Mouse (Mus musculus) megakaryocyte, embryonic 14.5 days (primary cell): ENCODE results near the gene Chchd5. TPM values are rescaled to one million over a fixed set of nuclear protein-coding genes. Genes with fewer than 3 reads are reported as not detected.
A peak's percentile ranks its signal among the peaks of the same experiment; 100 is the strongest.

ENCODE experiments used
- H3K27me3 ChIP-seq: replicated peaks from 2 replicates; pipeline ENCODE3; 2012; ENCODE audit warnings: inconsistent platforms
- H3K36me3 ChIP-seq: replicated peaks from 2 replicates; pipeline ENCODE3; 2012; ENCODE audit warnings: low read length, inconsistent platforms, mixed read lengths
- H3K4me1 ChIP-seq: 2 replicates; pipeline ENCODE4 v1.6.1; 2012; ENCODE audit warnings: inconsistent platforms
- H3K4me3 ChIP-seq: replicated peaks from 2 replicates; pipeline ENCODE3; 2012; ENCODE audit warnings: moderate library complexity, mild to moderate bottlenecking, inconsistent platforms
- H3K9me3 ChIP-seq: 2 replicates; pipeline ENCODE4 v1.6.1; 2012; ENCODE audit warnings: inconsistent platforms
- FLI1 ChIP-seq: IDR thresholded peaks from 2 replicates; pipeline ENCODE4 v1.6.1; 2012; ENCODE audit warnings: low read length, inconsistent platforms, mixed read lengths
- GATA1 ChIP-seq: IDR thresholded peaks from 3 replicates; pipeline ENCODE4 v1.6.1; 2012; ENCODE audit warnings: mixed read lengths, low read length, inconsistent platforms, borderline replicate concordance
- polyA plus RNA-seq: library from polyadenylated mRNA; stranded (reverse); fragments of >175 nt; gene quantifications from 2 replicates; pipeline ENCODE4 v1.2.3, GENCODE M21; 2012; ENCODE audit warnings: low replicate concordance; ENCODE audit not compliant: insufficient read depth

Chchd5 gene
- polyA plus RNA-seq, 1 experiment: 19.5 TPM

DNA sequence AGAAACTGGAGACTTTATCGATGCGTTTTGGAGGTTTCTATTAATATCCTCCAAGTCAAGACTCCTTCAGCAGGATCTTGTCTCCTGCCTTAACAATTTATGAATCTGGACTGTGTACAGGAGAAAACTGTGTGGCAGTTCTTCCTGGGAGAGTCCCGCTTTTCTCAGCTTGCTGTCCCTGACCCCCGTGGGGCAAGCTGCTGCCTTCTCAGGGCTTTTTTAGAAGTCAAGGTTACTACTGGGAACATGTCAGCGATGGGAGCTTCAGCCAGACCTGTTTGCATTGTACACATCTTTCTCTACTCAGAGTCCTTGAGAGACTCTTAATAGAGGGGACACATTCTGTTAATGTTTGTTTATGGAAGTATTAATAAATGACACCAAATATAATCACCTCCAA lies 20.9 kb downstream of the Chchd5 start:
- Histone ChIP-seq H3K4me1 (peaks cover 7% of the 10 kb centered on the region), H3K27me3 (no peaks in the 10 kb centered on the region), H3K9me3 (peaks cover 15% of the 10 kb centered on the region), H3K4me3 (no peak overlapping the region), H3K36me3 (no peaks in the 10 kb centered on the region)
- no peak for TF ChIP-seq GATA1
- no peak for TF ChIP-seq FLI1

DNA sequence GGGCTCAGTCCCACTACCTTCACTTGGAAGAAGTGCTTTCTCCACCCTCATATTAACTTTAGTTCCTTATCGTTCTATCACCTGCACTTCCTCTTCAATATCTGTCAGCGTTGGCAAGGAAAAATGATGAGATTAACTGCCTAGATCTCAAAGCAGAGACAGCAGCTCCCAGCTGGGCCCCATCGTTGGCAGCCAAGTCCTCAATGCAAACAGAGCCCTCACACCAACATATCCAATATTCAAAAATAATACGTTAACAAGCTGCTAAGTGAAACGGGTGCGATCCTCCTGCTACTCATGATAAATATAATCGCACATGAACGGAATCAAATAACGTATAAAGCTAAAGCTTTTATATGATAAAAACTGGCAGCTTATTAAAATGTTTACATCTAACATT lies 21.6 kb downstream of the Chchd5 start:
- Histone ChIP-seq H3K4me1 (peaks cover 11% of the 10 kb centered on the region), H3K9me3 (peaks cover 15% of the 10 kb centered on the region), H3K27me3 (no peaks in the 10 kb centered on the region), H3K4me3 (no peak overlapping the region), H3K36me3 (no peaks in the 10 kb centered on the region)
- TF ChIP-seq FLI1: no peak

DNA sequence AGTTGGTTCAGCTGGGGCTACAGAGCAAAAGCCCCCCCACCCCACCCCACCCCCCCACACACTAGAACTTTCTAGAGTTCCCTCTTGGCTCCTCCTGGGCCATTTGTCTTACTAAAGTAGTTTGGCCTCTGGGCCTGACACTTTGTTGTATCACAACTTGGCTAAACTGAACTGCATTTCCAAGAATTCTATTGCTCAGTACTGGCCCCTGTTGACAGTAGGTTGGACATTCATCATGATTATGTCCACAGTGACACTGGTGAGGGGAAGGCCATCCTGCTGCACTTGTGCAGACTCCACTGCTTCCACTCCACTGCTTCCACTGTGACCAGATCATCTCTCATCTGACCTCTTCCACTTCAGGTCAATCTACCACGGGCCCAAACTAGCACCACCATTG lies 23.3 kb downstream of the Chchd5 start:
- H3K4me3 ChIP-seq: peak overlapping the region; percentile 46
- H3K9me3 ChIP-seq: peaks cover 6% of the 10 kb centered on the region
- no peaks in the 10 kb centered on the region for H3K36me3 ChIP-seq
- no peak for TF ChIP-seq GATA1
- TF ChIP-seq FLI1: no peak
- H3K4me1 ChIP-seq: peaks cover 19% of the 10 kb centered on the region
- no peaks in the 10 kb centered on the region for H3K27me3 ChIP-seq

DNA sequence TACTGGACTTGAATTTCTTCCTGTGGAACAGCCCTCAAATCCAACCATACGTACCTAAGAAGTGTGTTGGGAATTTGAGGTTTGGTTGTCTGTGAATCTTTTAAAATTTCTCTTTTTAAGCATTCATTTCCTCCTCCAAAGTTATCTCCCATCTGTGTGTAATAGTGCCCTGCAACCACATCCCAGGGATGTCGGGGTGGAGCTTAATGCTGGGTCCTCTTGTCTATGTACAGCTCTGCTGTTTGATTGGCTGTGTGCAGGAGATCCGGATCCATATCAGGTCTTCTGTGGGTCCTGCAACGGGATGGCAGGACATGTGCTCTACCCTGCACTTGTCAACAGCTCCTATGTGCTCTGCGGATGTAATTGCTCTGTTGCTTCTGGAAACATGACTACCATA lies 35.3 kb downstream of the Chchd5 start:
- no peaks in the 10 kb centered on the region for H3K36me3 ChIP-seq
- TF ChIP-seq GATA1 (no peak), FLI1 (no peak)
- H3K27me3 ChIP-seq: peaks cover 10% of the 10 kb centered on the region
- no peaks in the 10 kb centered on the region for H3K9me3 ChIP-seq
- peak overlapping the region; percentile 9 for H3K4me3 ChIP-seq
- peaks cover 47% of the 10 kb centered on the region for H3K4me1 ChIP-seq

DNA sequence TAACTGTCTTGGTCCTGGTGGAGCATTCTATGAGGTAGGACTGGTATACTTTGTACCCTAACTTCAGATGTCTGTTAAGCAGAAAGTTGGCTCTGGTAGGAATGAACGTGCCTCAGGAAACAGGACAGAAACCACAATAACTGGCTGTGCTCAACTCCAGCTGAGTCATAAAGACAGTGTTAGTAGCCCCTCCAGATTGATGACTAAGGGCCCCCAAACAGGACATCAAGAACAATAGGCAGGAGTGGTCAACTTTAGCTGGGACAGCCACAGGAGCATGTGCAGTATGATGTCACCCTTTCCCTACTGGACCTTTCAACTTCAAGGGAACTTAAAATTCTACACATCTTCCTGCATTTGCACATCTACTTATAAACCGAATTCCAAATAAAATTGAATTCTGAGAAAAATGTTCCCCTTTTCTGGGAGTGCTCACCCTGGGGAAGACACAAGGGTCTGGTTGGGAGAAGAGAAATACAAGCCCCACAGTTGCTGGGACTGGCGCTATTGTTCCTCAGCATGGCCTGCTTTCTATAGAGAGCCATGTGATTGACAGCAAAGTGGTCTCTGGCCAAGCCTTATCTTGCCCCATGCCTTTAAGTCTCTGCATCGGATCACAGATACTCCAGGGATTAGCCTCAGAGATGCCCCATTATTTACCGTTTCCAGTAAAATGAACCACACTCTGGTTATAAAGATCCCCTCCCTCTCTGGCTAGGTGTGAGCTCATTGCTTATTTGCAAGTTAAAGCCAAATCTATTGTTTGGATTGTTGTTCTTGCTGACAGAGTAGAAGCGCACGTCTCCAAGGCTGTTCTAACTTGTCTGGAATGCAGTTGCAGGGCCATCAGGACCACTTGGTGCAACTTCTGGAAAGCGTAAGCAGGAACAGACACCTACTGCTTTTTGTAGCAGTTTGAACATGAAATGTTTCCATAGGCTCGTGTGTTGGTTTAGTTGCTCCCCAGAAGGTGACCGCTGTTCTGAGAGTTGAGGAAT lies 37.3 kb downstream of the Chchd5 start:
- Histone ChIP-seq H3K27me3 (peaks cover 3% of the 10 kb centered on the region), H3K9me3 (no peaks in the 10 kb centered on the region), H3K4me1 (peaks cover 50% of the 10 kb centered on the region), H3K36me3 (no peaks in the 10 kb centered on the region), H3K4me3 (no peak overlapping the region)
- TF ChIP-seq FLI1 (no peak), GATA1 (no peak)

DNA sequence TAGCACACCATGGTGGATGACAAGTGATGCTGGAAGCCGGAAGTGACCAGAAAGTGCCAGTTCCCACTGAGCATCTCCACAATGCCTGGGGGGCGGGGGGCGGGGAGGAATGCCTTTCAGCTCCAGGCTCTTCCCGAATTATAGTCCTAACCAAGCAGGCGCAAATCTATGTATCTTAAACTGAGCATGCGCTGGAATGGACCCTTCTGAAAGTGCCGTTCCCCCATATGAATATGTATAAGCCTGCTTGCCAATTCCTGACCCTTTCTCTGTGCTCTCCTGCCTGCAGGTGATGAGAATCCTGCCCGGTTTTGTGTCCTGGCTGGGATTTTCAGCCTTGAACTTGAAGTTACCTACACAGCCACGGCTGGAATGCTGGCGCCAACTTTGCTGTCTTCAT lies 43.9 kb downstream of the Chchd5 start:
- H3K27me3 ChIP-seq: no peaks in the 10 kb centered on the region
- H3K9me3 ChIP-seq: no peaks in the 10 kb centered on the region
- peaks cover 53% of the 10 kb centered on the region for H3K4me1 ChIP-seq
- H3K36me3 ChIP-seq: no peaks in the 10 kb centered on the region
- H3K4me3 ChIP-seq: no peak overlapping the region
- no peak for TF ChIP-seq GATA1
- TF ChIP-seq FLI1: no peak

DNA sequence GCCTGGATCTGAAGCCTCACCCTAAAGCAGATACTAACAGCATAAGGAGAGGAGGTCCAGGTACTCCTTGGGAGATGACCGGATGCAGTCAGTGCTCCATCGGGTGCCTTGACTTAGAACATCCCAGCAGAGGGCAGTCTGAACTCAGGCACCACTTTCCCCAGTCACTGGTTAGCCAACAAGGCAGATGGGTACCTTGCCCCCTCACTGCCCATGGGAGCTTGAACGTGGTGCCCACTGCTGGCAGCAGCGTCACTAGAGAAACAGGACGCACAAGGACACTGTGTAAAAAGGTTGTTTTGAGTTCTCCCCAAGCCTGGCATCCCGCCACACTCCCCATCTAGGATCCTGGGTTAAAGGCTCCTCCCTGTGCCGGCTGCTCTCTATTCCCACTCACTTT lies 45.0 kb downstream of the Chchd5 start:
- no peaks in the 10 kb centered on the region for H3K27me3 ChIP-seq
- peaks cover 64% of the 10 kb centered on the region for H3K4me1 ChIP-seq
- TF ChIP-seq FLI1 (no peak), GATA1 (no peak)
- H3K36me3 ChIP-seq: no peaks in the 10 kb centered on the region
- H3K9me3 ChIP-seq: no peaks in the 10 kb centered on the region
- peak overlapping the region; percentile 86 for H3K4me3 ChIP-seq

DNA sequence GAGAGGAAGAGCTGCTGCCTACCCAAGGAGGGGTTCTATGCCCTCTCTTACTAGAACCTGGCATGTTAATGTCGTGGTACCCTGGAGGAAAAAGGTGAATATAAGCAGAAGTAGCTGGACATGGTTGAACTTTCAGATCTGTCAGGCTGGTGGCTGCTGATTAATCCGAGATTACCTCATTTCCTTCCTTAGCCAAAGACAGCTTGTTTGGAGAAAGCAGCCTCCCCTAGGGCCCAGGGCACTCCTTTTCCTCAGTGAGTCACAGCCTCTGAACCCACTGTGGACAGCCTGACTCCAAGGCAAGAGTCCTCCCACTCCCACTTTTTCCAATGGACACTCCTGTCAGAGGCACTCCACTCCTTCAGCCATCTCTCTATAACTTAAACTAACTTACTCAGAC lies 46.1 kb downstream of the Chchd5 start:
- Histone ChIP-seq H3K9me3 (no peaks in the 10 kb centered on the region), H3K36me3 (no peaks in the 10 kb centered on the region), H3K4me3 (peak overlapping the region; percentile 39), H3K27me3 (no peaks in the 10 kb centered on the region), H3K4me1 (peaks cover 73% of the 10 kb centered on the region)
- no peak for TF ChIP-seq GATA1
- TF ChIP-seq FLI1: no peak

DNA sequence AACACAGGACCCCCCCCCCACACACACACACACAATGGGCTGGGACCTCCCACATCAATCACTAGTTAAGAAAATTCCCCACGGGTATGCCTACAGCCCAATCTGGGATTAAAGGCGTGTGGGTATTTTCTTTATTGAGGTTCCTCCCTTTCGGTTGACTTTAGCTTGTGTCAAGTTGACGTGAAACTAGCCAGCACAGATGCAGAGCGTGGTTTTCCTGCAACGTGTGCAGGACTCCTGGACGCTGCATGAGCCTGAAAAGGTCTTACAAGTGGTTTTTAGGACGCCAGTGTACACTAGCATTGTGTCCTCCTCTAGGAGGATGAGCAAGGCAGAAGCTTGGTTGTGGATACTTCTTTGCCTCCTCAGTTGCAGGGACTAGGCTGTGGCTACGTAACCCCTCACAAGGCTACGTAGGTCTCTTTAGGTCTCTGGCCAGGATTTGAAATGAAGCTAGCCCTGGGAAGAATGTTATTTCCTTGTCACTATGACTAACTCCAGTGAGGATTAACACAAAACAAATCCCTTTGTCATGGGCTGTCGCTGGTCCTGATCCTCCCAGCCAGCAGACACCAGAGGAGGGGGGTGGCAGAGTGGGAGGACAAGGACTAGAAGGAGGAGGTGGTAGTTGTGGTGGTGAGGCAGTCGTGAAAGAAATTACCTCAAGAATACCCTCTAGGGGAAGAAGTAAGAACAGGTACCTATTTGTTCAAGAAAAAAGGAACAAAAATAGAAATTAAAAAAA lies 47.3 kb downstream of the Chchd5 start:
- TF ChIP-seq FLI1 (no peak), GATA1 (no peak)
- H3K4me3 ChIP-seq: peak overlapping the region; percentile 42
- no peaks in the 10 kb centered on the region for H3K9me3 ChIP-seq
- no peaks in the 10 kb centered on the region for H3K27me3 ChIP-seq
- H3K4me1 ChIP-seq: peaks cover 84% of the 10 kb centered on the region
- no peaks in the 10 kb centered on the region for H3K36me3 ChIP-seq

DNA sequence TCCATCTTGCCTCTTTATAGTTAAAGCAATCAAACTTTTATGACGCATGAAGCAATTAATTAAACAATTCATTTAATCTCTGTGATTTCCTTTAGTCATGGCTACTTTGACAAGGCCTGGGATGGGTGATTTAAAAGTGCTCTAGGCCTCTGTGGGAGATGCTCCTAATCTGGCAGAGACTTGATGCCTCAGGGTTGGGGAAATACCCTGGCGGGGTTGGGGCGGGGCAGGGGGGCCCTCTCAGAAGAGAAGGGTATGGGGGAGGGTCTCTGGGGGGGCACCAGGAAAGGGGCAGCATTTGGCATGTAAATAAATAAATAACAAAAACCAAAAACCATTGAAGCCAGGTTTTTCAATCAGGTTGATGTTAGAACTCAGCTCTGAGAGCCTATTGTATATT lies 48.2 kb downstream of the Chchd5 start:
- Histone ChIP-seq H3K9me3 (no peaks in the 10 kb centered on the region), H3K36me3 (no peaks in the 10 kb centered on the region), H3K4me3 (no peak overlapping the region), H3K4me1 (peaks cover 92% of the 10 kb centered on the region), H3K27me3 (no peaks in the 10 kb centered on the region)
- TF ChIP-seq FLI1 (no peak), GATA1 (no peak)
